Mouse (Mus musculus) 3T3-L1 (cell line): ENCODE measurements at regions not wholly inside any gene's neighbourhood (a gene's known extent, or its start where the extent isn't known, plus 50 kb on each side); places are given as distances from the start of the nearest gene placed in this dataset.
"Not testable (repeated sequence)": the region's sequence is repeated elsewhere in the genome, so short reads cannot be mapped to it uniquely, and the experiment has no call there.

Experiments
- DNase-seq: peaks from one replicate; pipeline ENCODE4 v3.0.0-alpha.2; 2015; ENCODE audit warnings: low read depth, low spot score

- DNase-seq, result no peak
Measured at GRCm38 (mm10) chr7:73688451-73688850, 51.7 kb upstream of the Fam174b start.

GRCm38 (mm10) chr7:73686245-73686644, 53.9 kb upstream of the Fam174b start:
- not testable (repeated sequence) for DNase-seq

DNA sequence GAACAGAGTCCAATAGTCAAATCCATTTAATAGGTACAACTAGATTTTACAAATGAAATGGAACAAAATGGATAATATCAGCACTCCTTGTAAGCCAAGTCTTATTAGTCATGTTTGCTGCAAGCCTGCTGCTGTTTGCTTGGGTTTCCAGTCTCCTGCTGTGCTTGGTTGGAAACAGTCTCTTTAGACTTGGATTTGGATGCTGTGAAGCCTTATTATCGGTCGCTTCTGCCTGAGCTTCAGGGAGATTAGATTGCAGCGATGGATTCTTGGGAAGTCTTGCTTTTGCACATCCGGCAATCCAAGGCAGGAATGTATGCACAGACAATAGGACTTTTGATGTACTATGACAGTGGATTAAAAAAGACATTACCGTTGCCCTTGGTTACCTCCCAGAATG, 57.3 kb upstream of the Fam174b start:
- no peak for DNase-seq

- DNase-seq, result no peak
Measured at GRCm38 (mm10) chr7:73670598-73670997, 69.5 kb upstream of the Fam174b start.

DNA sequence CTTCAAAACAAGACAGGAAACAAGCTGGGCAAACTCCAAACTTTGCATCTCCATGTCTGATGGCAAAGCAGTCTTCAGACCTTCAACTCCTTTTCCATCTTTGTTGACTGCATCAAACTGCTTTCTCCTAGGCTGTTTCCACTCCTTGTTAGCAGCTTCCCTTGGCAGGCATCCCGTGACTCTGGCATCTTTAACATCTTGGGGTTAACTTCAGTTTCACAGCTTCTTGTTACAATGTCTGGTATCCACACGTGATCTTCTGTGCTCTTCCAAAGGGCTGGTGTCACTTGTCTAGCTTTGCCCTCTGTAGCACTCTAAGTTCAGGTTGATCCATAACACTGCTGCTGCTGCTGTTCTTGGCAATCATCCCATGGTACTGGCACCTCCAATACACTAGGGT, 71.3 kb upstream of the Fam174b start:
- no peak for DNase-seq

DNA sequence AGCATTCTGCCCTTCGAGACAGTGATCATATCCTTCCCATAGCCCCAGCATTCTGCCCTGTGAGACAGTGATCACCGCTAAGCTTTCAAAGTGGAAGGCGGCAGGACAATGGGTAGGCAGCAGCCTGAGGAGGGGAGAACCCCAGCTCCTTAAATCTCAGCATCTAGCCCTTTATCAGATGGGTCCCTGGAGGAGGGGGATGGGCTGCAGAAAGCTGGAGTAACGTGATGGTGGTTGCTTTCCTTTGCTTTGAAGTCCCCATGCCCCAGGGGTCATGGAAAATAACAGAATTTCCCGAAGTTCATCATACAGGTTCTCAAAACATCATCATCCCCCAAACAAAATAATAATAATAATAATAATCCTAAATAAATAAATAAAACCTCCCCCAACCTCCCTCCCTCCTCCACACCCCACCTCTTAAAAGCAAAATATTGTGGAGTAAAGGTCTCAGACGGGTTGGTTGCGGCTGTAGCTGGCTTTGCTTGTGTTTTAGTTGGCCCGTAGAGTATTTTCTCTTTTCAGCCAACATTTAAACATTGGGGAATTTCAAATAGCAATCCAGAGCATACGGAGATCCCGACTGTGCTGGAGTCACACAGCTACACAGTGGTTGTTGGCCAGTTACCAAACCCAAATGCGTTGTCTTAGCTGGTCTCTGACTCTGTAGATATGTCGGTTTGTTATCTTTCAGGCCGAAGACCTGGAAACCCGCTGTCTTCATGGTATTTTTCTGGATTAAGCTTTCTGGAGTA, 73.0 kb upstream of the Fam174b start:
- DNase-seq, result no peak

DNA sequence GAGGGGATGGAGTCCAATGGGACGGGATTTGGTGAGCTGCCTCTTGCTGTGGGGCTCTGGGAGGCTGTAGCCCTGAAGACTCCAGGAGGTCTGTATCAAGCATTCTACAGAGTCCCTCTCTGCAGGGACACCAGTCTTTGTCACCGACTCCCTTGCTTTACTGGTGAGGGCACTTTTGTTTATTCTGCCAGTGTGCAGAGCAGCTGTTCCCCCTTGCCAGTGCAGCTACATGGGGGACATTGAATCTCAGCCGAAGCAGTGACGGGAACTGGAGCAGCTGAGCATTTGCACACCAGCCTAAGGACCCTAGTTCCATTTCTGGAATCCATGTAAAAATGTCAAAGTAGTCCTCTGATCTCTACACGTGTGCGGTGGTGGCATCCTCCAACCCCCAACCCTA, 75.1 kb upstream of the Fam174b start:
- no peak for DNase-seq

GRCm38 (mm10) chr7:73662536-73662935, 77.6 kb upstream of the Fam174b start:
- no peak for DNase-seq

GRCm38 (mm10) chr7:73661901-73662300, 78.2 kb upstream of the Fam174b start:
- DNase-seq, result no peak

GRCm38 (mm10) chr7:73659551-73659950, 80.6 kb upstream of the Fam174b start:
- no peak for DNase-seq

DNA sequence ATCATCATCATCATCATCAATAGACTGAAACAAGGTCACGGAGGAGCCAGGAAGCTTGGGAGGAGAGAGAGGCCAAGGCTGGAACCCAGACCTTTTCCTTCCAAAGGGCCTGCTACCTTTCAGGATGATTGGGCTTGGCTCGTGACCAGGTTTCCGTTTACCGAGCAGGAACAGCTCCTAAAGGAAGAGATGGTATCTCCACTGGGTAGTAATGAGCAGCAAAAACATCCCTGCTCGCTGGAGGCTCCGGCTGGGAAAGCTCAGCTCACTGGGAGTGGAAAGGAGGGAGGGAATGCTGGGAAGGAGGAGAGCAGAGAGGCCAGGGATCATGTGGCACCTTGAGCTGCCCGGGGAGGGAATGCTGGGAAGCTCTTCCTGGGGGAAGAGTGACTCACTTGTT, 82.8 kb upstream of the Fam174b start:
- no peak for DNase-seq

GRCm38 (mm10) chr7:73656424-73656795, 83.7 kb upstream of the Fam174b start:
- not testable (repeated sequence) for DNase-seq

DNA sequence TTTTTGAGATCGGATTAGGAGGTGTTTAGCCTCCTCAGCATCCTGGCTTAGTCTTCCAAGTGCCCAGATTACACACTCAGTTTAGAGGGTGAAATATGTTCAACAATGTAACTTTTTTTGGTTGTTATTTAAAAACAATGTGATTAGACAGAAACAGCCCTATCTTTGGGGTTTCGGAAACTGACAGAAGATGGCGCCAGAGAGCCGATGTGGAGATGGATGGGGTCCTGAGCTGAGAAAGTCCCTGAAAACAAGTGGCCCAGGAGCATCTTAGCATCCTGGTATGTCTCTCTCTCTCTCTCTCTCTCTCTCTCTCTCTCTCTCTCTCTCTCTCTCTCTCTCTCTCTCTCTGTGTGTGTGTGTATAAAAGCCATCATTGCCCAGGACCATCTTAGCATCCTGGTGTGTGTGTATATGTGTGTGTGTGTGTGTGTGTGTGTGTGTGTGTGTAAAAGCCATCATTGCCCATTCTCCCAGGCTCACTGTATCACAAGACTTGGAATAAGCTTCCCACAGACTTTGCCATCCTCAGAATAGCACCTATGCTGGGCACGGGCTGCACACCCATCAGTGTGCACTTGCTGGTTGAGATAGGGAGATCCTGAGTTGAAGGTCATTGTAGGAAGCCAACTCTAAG, 84.2 kb upstream of the Fam174b start:
- peak; percentile 72 for DNase-seq

DNA sequence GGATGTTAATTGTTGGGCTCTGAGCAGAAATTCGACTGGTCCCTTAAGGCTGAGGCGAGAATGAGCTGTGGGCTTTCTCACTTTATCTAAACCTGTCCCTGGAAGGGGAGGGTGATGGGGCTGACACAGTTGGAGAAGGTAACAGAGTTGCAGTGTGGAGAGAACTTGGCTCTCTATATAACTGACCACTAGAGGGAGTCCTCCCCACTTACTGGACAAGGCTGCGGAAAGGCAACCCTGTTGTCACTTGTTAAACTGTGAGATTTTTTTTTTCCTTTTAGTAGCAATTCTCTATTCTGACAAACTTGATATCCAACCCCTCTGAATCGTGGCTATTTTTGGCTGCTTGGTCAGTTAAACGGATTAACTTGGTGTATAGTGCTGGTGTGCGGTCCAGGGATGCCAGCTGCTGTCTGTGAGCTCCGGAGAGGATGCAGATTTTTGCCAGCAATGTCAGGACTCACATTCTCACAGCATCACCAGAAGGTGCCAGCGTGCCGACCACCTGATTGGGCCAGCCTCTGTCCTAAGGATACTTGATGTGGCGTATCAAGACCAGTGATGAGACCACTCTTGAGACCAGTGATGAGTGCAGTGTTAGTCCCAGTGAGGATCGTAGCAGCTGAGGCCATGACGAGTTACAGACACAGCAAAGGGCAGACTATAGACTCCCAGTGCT, 85.8 kb upstream of the Fam174b start:
- peak; percentile 64 for DNase-seq

- DNase-seq, result no peak
Measured at GRCm38 (mm10) chr7:73650909-73651308, 89.2 kb upstream of the Fam174b start.

GRCm38 (mm10) chr7:73648010-73648409, 92.1 kb upstream of the Fam174b start:
- DNase-seq, result peak; percentile 89

GRCm38 (mm10) chr7:73647140-73647539, 93.0 kb upstream of the Fam174b start:
- no peak for DNase-seq

GRCm38 (mm10) chr7:73646711-73647110, 93.4 kb upstream of the Fam174b start:
- DNase-seq, result no peak

DNA sequence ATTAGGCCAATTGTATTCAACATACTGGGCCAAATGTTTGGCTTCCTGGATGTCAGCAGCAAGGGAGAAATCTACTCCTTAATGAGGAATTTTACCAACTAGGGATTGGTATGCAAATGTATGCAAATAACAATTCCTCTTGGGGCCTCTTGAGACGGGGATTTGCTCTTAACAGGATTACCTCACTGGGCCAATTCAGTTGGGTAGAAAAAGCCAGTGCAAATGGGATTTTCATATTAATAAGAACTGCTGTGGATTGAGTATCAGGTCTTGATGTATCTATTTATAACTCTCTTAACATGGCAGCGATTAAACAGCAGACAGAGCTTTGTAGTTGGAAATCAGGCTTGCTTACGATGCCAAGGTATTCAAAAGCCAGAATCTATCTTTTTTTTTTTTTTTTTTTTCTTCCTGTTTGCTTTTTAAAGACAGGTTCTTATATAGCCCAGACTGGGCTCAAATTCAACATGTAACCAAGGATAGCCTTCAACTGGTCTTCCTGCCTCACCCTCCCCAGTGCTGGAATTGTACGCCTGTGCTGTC, 95.7 kb upstream of the Fam174b start:
- no peak for DNase-seq

DNA sequence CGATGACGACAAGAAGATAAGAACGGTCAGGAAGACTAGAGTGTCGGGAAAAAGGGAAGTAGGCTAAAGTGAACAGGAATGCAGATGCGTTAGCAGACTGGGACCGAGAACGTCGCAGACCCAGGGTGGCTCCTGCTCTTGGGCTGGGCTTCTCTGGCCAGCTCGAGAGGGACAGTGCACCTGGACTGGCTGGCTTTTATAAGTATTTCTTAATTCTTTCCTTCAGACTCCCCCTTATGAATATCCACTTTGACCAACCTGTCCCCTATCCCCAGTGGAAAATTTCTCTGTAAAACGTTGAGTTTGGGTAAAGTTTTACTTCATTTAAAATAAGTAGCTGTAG, 96.1 kb upstream of the Fam174b start:
- no peak for DNase-seq

- no peak for DNase-seq
Measured at GRCm38 (mm10) chr7:73643306-73643992, 96.7 kb upstream of the Fam174b start.

- DNase-seq, result no peak
Measured at GRCm38 (mm10) chr7:73640194-73640593, 98.6 kb upstream of the Chd2 start.
